Mouse (Mus musculus): ENCODE measurements at regions not wholly inside any gene's neighbourhood (a gene's known extent, or its start where the extent isn't known, plus 50 kb on each side); places are given as distances from the start of the nearest gene placed in this dataset.

DNA sequence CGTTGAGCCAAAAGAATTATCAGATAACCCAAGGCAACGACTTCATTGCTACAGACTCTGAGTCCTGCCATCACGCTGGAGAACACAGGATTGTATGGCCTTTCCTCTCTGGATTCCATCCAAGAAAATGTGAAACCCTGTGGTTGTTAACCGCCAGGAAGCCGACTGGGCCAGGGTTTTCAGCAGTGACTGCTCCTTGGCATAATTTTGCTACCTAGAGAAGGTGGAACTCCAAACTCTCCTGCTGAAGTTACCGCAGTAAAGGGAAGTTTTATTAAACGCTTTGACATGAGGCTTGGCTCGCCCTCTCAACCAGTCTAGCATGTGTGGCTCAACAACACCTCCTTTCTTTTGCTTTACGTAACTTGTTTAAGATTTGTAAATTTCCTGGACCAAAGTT, 116.9 kb downstream of the Wif1 start:
- no peak overlapping the region for H3K27ac ChIP-seq

DNA sequence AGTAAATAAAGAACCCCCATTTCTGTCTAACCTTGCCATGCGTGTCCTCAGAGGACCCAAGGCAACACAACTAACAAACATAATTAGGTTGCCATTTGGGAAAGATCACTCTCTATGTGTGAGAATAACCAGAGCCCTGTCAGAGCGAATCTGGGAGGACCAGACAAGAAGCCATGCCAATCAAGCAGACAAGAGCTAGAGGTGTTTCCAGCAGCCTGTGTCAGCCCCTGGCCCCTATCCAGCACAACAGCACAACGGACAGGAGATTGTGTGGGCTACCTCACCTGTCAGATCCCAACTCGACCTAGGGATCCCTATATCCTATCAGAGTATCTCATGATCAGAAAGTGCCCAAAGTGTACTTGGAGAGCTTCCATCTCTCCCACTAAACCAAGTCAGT, 119.9 kb downstream of the Wif1 start:
- no peaks in the 10 kb centered on the region for H3K36me3 ChIP-seq
- WGBS, result 71% methylated on average over 4 of the region's 4 CpGs

More for the DNA sequence above, 116.9 kb downstream of the Wif1 start:
- H3K4me3 ChIP-seq, result no peak overlapping the region
- peak; percentile 13 for DNase-seq (ENCODE audit: low spot score)
- no peaks in the 10 kb centered on the region for H3K9me3 ChIP-seq (replicated peaks)
- H3K27me3 ChIP-seq (ENCODE audit: low read depth, poor library complexity, severe bottlenecking), result no peaks in the 10 kb centered on the region
- WGBS, result 89% methylated on average over 9 of the region's 9 CpGs
- no peaks in the 10 kb centered on the region for H3K36me3 ChIP-seq
- 0 out of 2 replicates have a peak, but pooled peaks cover 9% of the 10 kb centered on the region for H3K4me1 ChIP-seq

DNA sequence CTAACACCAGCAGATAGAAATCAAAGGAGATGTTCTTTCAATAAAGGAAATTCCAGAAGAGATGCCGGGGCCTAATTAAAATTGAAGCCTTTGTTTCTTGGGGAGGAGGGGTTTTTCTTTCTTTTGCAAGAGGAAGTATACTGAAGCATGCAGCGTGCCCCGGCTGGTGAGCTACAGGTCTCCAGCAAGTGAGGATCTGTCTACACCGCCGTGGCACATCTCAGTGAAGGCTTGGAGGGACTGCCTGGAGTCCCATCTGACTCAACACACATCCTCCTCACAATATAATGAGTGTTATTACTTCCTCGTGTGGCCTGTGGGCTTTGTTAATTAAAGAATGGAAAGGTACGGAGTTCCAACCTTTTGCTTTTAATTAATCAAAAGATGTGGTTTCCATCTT, 126.7 kb downstream of the Wif1 start:
- Histone ChIP-seq H3K9me3 (replicated peaks) (no peaks in the 10 kb centered on the region), H3K27me3 (ENCODE audit: low read depth, poor library complexity, severe bottlenecking) (no peaks in the 10 kb centered on the region), H3K4me1 (peaks cover 7% of the 10 kb centered on the region; the same call in 1 of the 2 replicates), H3K27ac (peak overlapping the region; percentile 36; the same call in 1 of the 2 replicates), H3K4me3 (no peak overlapping the region), H3K36me3 (no peaks in the 10 kb centered on the region)
- DNase-seq (ENCODE audit: low spot score), result no peak
- 72% methylated on average over 7 of the region's 7 CpGs for WGBS

More for the DNA sequence above, 119.9 kb downstream of the Wif1 start:
- Histone ChIP-seq H3K27me3 (ENCODE audit: low read depth, poor library complexity, severe bottlenecking) (no peaks in the 10 kb centered on the region), H3K4me1 (0 out of 2 replicates have a peak, but pooled peaks cover 9% of the 10 kb centered on the region), H3K9me3 (replicated peaks) (no peaks in the 10 kb centered on the region), H3K27ac (no peak overlapping the region), H3K4me3 (no peak overlapping the region)
- no peak for DNase-seq (ENCODE audit: low spot score)

DNA sequence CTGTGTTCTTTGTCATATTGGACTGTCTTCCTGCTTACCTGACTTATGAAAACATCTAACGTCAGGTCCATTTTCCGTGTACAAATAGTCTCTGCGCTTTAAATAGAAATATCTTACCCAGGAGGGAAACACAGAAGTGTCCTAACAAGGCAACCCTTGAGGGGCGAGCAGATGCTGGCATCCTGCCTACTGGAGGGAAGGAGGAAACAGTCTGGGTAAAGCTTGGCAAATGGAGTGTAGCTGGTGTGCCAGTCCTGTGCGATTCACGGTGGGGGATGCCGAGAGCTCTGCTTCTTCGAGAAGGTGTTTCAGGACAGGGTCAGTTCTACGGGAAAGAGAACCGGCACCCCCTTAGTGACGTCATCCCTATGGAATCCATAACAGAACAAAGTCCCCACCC, 127.4 kb downstream of the Wif1 start:
- no peaks in the 10 kb centered on the region for H3K27me3 ChIP-seq (ENCODE audit: low read depth, poor library complexity, severe bottlenecking)
- H3K36me3 ChIP-seq, result no peaks in the 10 kb centered on the region
- DNase-seq (ENCODE audit: low spot score), result no peak
- peaks cover 7% of the 10 kb centered on the region; the same call in 1 of the 2 replicates for H3K4me1 ChIP-seq
- 92% methylated on average over 11 of the region's 11 CpGs for WGBS
- no peak overlapping the region for H3K4me3 ChIP-seq
- H3K9me3 ChIP-seq (replicated peaks), result no peaks in the 10 kb centered on the region
- H3K27ac ChIP-seq, result no peak overlapping the region

DNA sequence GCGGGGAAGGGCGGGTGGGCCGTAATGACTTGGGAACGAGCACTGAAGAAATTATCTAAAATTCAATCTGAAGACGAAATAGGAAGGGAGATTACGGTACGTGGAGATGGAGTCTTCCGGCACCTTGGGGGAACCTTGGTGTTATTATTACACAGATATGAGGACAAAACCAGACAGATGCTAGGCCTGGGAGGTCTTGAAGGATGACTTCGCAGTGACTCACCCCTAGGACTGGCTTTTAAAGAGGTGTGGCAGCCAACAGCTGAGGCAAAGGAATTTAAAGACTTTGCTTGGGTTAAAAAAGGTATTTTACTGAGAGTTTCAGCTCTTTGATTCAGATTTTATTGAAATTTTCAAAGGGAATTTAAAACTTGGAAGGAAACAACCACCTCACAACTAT, 140.3 kb downstream of the Wif1 start:
- Histone ChIP-seq H3K9me3 (replicated peaks) (no peaks in the 10 kb centered on the region), H3K27ac (no peak overlapping the region), H3K4me1 (peaks cover 5% of the 10 kb centered on the region; the same call in 1 of the 2 replicates), H3K4me3 (no peak overlapping the region), H3K27me3 (ENCODE audit: low read depth, poor library complexity, severe bottlenecking) (no peaks in the 10 kb centered on the region), H3K36me3 (no peaks in the 10 kb centered on the region)
- no peak for DNase-seq (ENCODE audit: low spot score)
- WGBS, result 94% methylated on average over 9 of the region's 9 CpGs

DNA sequence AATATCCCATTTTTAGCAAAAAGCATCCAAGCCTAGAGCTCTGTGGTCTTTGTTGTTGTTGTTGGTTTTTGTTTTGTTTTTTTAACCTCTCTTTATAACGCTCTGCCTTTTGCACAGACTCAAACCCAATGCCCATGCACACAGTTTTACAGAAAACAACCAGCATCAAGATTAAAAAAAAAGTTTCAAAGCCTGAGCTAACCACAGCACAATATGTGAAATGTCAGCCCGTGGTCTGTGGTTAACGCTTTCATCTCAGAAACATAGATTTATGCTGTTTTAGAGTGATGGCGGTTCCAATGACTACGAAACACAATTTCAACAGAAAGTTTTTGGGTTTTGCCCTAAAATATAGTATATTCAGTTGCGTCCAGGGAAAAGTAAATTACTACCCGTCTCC, 155.4 kb downstream of the Wif1 start:
- Histone ChIP-seq H3K4me1 (no peaks in the 10 kb centered on the region), H3K9me3 (replicated peaks) (no peaks in the 10 kb centered on the region), H3K36me3 (no peaks in the 10 kb centered on the region), H3K4me3 (no peak overlapping the region), H3K27ac (no peak overlapping the region), H3K27me3 (ENCODE audit: low read depth, poor library complexity, severe bottlenecking) (no peaks in the 10 kb centered on the region)
- no peak for DNase-seq (ENCODE audit: low spot score)
- 95% methylated on average over 7 of the region's 7 CpGs for WGBS

DNA sequence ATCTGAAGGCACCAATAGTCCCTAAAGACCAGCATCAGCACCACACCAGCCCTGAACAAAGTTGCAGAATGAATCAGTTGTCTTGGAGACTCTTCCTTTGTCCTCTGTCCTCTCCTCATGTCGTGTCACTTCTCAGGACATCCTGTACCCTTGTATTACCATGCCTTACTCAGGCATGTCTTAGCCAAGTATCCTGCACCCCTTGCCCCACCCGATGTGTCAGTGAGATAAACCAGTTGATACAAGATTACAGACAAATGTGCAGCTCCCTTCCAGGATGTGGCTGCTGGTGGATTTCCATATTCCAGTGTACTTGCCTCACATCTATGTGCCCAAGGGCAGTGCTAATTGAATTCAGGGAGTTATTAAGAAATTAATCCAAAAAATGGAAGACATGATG, 151.8 kb downstream of the Tbc1d30 start:
- H3K9me3 ChIP-seq (replicated peaks), result no peaks in the 10 kb centered on the region
- no peak overlapping the region for H3K4me3 ChIP-seq
- WGBS, result 81% methylated on average over 2 of the region's 2 CpGs
- no peaks in the 10 kb centered on the region for H3K36me3 ChIP-seq
- no peaks in the 10 kb centered on the region for H3K4me1 ChIP-seq
- DNase-seq (ENCODE audit: low spot score), result no peak
- no peaks in the 10 kb centered on the region for H3K27me3 ChIP-seq (ENCODE audit: low read depth, poor library complexity, severe bottlenecking)
- H3K27ac ChIP-seq, result no peak overlapping the region

DNA sequence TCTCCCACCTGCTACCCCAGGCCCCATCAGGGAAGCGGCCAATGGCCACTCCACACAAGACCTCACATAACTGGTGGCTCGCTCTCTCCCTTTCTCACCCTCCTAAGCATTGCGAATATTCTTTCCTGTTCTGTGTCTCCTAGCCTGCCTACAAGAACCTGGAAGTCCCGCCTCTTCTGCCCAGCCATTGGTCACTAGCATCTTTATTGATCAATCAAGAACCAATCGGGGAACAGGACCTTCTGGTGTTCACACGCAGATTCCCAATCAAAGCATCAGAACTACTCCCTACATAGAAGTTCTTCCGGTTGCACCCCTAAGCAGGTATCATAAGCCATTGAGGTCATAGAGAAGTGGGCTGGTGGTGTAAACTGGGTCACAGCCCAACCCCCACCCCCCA, 148.5 kb downstream of the Tbc1d30 start:
- no peak overlapping the region for H3K27ac ChIP-seq
- peaks cover 9% of the 10 kb centered on the region for H3K4me1 ChIP-seq
- no peaks in the 10 kb centered on the region for H3K9me3 ChIP-seq (replicated peaks)
- no peaks in the 10 kb centered on the region for H3K27me3 ChIP-seq (ENCODE audit: low read depth, poor library complexity, severe bottlenecking)
- no peak overlapping the region for H3K4me3 ChIP-seq
- no peaks in the 10 kb centered on the region for H3K36me3 ChIP-seq
- DNase-seq (ENCODE audit: low spot score), result no peak
- 95% methylated on average over 7 of the region's 7 CpGs for WGBS

DNA sequence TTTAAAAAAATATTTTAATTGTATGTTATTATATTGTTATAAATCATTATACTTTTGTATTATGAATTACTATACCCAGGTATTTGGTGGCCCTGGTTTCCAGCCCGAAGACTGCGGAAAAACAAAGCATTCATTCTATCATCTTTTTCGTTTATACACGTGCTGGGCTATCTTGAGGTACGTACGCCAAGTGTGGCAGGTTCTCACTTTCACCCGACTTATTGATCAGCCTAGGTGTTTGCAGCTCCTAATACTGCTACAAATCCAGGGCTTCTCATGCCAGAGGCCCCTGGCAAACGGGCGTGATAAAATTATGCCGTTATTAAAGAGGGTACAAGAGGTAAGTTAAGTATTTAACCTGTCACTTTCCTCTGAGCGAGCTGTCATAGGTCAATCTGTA, 145.5 kb downstream of the Tbc1d30 start:
- no peaks in the 10 kb centered on the region for H3K36me3 ChIP-seq
- no peaks in the 10 kb centered on the region for H3K27me3 ChIP-seq (ENCODE audit: low read depth, poor library complexity, severe bottlenecking)
- no peak overlapping the region for H3K4me3 ChIP-seq
- no peak for DNase-seq (ENCODE audit: low spot score)
- no peaks in the 10 kb centered on the region for H3K9me3 ChIP-seq (replicated peaks)
- H3K27ac ChIP-seq, result peak overlapping the region; percentile 68; the same call in 1 of the 2 replicates
- 90% methylated on average over 11 of the region's 11 CpGs for WGBS
- H3K4me1 ChIP-seq, result peaks cover 9% of the 10 kb centered on the region

DNA sequence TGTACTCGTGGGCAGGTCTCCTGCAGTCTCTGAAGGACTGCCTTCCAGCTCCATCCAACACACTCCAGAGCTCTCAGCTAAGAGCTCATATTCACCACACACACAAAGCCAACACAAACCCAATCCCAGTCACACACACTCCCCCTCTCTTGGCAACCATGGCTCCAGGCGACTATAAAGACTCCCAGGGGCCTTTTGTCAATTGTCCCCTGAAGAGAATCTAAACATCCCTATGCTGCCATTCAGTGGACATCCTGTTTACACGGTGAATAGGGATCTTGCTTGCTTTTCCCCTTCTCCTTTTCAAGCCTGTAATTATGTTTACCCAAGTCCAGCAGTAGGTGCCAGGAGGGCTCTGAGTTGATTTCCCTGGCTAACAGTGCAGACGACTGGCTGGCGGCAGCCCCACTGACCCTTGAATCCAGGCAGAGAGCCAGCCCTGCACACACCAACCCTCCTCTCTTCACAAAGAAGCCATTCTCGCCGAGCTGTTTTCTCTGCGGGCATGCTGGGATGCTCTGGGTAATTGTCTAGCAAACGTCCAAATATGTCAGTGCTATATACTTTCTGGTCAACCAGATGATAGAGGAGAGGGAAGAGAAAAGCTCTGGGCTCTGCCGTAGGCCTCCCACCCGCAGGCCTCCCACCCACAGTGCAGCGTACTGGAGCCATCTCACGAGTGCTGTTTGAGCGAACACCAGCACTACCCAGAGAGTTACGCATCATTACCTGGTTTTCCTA, 144.9 kb downstream of the Tbc1d30 start:
- peak overlapping the region; percentile 68 for H3K27ac ChIP-seq
- no peaks in the 10 kb centered on the region for H3K36me3 ChIP-seq
- H3K4me3 ChIP-seq, result no peak overlapping the region
- no peaks in the 10 kb centered on the region for H3K9me3 ChIP-seq (replicated peaks)
- H3K4me1 ChIP-seq, result peaks cover 9% of the 10 kb centered on the region
- WGBS, result 43% methylated on average over 15 of the region's 15 CpGs
- no peaks in the 10 kb centered on the region for H3K27me3 ChIP-seq (ENCODE audit: low read depth, poor library complexity, severe bottlenecking)
- DNase-seq (ENCODE audit: low spot score), result no peak

DNA sequence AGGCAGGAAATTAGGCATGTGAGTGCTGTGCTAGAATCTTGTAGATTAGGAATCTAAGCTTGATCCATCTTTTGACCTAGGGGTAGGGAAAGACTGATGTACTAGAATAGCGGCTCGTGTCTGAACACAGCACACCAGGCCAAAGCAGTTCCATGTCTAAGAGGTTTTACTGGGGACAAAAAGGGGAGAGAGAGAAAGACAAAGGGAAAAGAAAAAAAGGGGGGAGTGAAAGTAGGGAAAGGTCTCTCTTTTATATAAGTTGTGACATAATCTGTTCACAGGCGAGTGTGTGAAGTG, 144.4 kb downstream of the Tbc1d30 start:
- Histone ChIP-seq H3K27me3 (ENCODE audit: low read depth, poor library complexity, severe bottlenecking) (no peaks in the 10 kb centered on the region), H3K9me3 (replicated peaks) (no peaks in the 10 kb centered on the region), H3K4me1 (peaks cover 9% of the 10 kb centered on the region), H3K4me3 (no peak overlapping the region), H3K27ac (peak overlapping the region; percentile 68; the same call in 1 of the 2 replicates), H3K36me3 (no peaks in the 10 kb centered on the region)
- no peak for DNase-seq (ENCODE audit: low spot score)
- 78% methylated on average over 3 of the region's 3 CpGs for WGBS
